In genomic region chr3:130996786-130997185, GRCm38 (mm10) we compare ENCODE assay signal across 15 mouse cellular contexts.
DNase-seq lines count a peak whose midpoint lies in the region; ATAC-seq lines count a peak whose summit lies in the region.
"Had no signal": no experiment of that assay in that cellular context is flagged by ENCODE, and none has a peak within 500 bp of the region (broad histone marks: within the 10 kb centered on the region; RNA-seq: fewer than 3 reads in every experiment).

No protein-coding gene starts in this region.

- peak; percentile 77 for DNase-seq in midbrain, embryonic 11.5 days (ENCODE audit: low spot score, missing footprints)
- DNase-seq in ES-CJ7 (ENCODE audit: low read depth, low spot score) (peak; percentile 34), R1 (ENCODE audit: low read depth, low spot score) (peak; percentile 85)
- DNase-seq in thymus, postnatal 25 days, result peak; percentile 34
- no peak for DNase-seq in kidney, adult 9 months
- DNase-seq: adrenal gland, adult 8-10 months; adrenal gland, postnatal 36 days; cerebellum, adult 2 months; heart, adult 18-20 months had no signal

- H3K36me3 ChIP-seq in midbrain, embryonic 11.5 days (ENCODE audit: control insufficient read depth, insufficient read depth, low read length), result no peaks in the 10 kb centered on the region
- no peaks in the 10 kb centered on the region for H3K36me3 ChIP-seq in midbrain, embryonic 13.5 days
- no peaks in the 10 kb centered on the region for H3K36me3 ChIP-seq in kidney, embryonic 14.5 days (ENCODE audit: control insufficient read depth, insufficient read depth, low read length)
- H3K36me3 ChIP-seq: forebrain, embryonic 15.5 days; heart, embryonic 12.5 days; hindbrain, embryonic 10.5 days had no signal

- 48% methylated on average over 11 of the region's 11 CpGs for WGBS in midbrain, embryonic 11.5 days
- WGBS in midbrain, embryonic 13.5 days, result 36% methylated on average over 11 of the region's 11 CpGs
- WGBS in kidney, embryonic 14.5 days, result 28% methylated on average over 11 of the region's 11 CpGs

- no peak for ATAC-seq in midbrain, embryonic 11.5 days (ENCODE audit: low FRiP score)
- no peak for ATAC-seq in midbrain, embryonic 13.5 days
- ATAC-seq in kidney, embryonic 14.5 days (ENCODE audit: low FRiP score, low TSS enrichment), result no peak
- ATAC-seq: forebrain, embryonic 15.5 days had no signal

- H3K9me3 ChIP-seq in midbrain, embryonic 11.5 days (ENCODE audit: control insufficient read depth, low read length), result no peaks in the 10 kb centered on the region
- no peaks in the 10 kb centered on the region for H3K9me3 ChIP-seq in midbrain, embryonic 13.5 days
- no peaks in the 10 kb centered on the region for H3K9me3 ChIP-seq in kidney, embryonic 14.5 days (ENCODE audit: control insufficient read depth, low read length)
- H3K9me3 ChIP-seq: forebrain, embryonic 15.5 days; heart, embryonic 12.5 days; hindbrain, embryonic 10.5 days had no signal

- no peaks in the 10 kb centered on the region for H3K27me3 ChIP-seq in midbrain, embryonic 11.5 days (ENCODE audit: control insufficient read depth, insufficient read depth, low read length)
- no peaks in the 10 kb centered on the region for H3K27me3 ChIP-seq in midbrain, embryonic 13.5 days
- H3K27me3 ChIP-seq in kidney, embryonic 14.5 days (ENCODE audit: control insufficient read depth, insufficient read depth, low read length), result no peaks in the 10 kb centered on the region
- H3K27me3 ChIP-seq: forebrain, embryonic 15.5 days; heart, embryonic 12.5 days had no signal

- H3K4me2 ChIP-seq in midbrain, embryonic 11.5 days, result no peak overlapping the region
- no peak overlapping the region for H3K4me2 ChIP-seq in midbrain, embryonic 13.5 days (replicated peaks)
- H3K4me2 ChIP-seq in kidney, embryonic 14.5 days (replicated peaks; ENCODE audit: low read depth, low read length), result no peak overlapping the region
- H3K4me2 ChIP-seq: forebrain, embryonic 15.5 days; heart, embryonic 12.5 days; hindbrain, embryonic 14.5 days had no signal

- no peak overlapping the region for H3K4me3 ChIP-seq in midbrain, embryonic 11.5 days (ENCODE audit: low read depth, low read length)
- no peak overlapping the region for H3K4me3 ChIP-seq in midbrain, embryonic 13.5 days (replicated peaks)
- H3K4me3 ChIP-seq in kidney, embryonic 14.5 days (ENCODE audit: low read length), result no peak overlapping the region
- H3K4me3 ChIP-seq: forebrain, embryonic 15.5 days; heart, embryonic 12.5 days; hindbrain, embryonic 10.5 days had no signal

- no peaks in the 10 kb centered on the region for H3K4me1 ChIP-seq in midbrain, embryonic 11.5 days (ENCODE audit: control insufficient read depth, insufficient read depth, low read length)
- no peaks in the 10 kb centered on the region for H3K4me1 ChIP-seq in midbrain, embryonic 13.5 days (replicated peaks)
- H3K4me1 ChIP-seq in kidney, embryonic 14.5 days (ENCODE audit: control insufficient read depth, insufficient read depth, low read length), result no peaks in the 10 kb centered on the region
- H3K4me1 ChIP-seq: forebrain, embryonic 15.5 days; heart, embryonic 12.5 days; hindbrain, embryonic 10.5 days had no signal

- no peak overlapping the region for H3K9ac ChIP-seq in midbrain, embryonic 11.5 days (ENCODE audit: low read length)
- no peak overlapping the region for H3K9ac ChIP-seq in midbrain, embryonic 13.5 days (replicated peaks)
- no peak overlapping the region for H3K9ac ChIP-seq in kidney, embryonic 14.5 days (ENCODE audit: low read depth, low read length)
- H3K9ac ChIP-seq: forebrain, embryonic 15.5 days; heart, embryonic 12.5 days; hindbrain, embryonic 14.5 days had no signal

- no peak overlapping the region for H3K27ac ChIP-seq in midbrain, embryonic 11.5 days (ENCODE audit: low read depth, low read length)
- H3K27ac ChIP-seq in midbrain, embryonic 13.5 days, result no peak overlapping the region
- H3K27ac ChIP-seq in kidney, embryonic 14.5 days (ENCODE audit: low read depth, low read length), result no peak overlapping the region
- H3K27ac ChIP-seq: forebrain, embryonic 15.5 days; hindbrain, embryonic 10.5 days; hindbrain, embryonic 14.5 days had no signal
